Mouse (Mus musculus): Measurements from ENCODE around the gene Fam57b. TPM values are rescaled to one million over a fixed set of nuclear protein-coding genes. Genes with fewer than 3 reads are reported as not detected.

The Fam57b gene
- total RNA-seq, 2 experiments from 2014 or later = 73.8 to 74.7 TPM

DNA sequence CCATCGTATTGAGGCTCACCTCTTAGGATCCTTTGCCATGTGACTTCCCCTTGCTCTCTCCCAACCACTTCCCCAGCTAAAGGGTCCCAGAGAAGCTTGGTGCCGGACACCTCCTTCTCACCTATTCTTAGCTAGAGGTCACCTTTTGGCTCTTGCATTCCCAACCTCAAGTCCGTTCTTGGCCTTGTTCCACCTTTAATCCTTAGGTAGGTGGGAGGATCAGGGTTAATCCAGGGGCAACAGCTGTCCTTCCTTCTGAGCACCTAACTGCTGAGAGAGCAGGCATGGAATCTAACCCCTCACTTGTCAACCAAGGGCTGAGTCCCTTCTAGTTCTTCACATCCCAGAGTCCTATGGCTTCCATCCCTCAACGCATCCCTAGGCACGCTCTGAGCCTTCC lies 28.5 kb downstream of the Fam57b start:
- H3K27ac ChIP-seq = no peak overlapping the region
- H3K4me3 ChIP-seq = no peak overlapping the region
- TF ChIP-seq CTCF (conservative IDR thresholded peaks at IDR 0.05) = no peak
- no peak for DNase-seq (ENCODE audit: low spot score in 2 of 2)

GRCm38 (mm10) chr7:126831539-126831938 lies 34.1 kb downstream of the Fam57b start, which contains the start of gene 4930451I11Rik:
Gene 4930451I11Rik, minus strand, starts transcription at chr7:126831639.
- H3K4me3 ChIP-seq = peak within 1 kb of the TSS; percentile 28

DNA sequence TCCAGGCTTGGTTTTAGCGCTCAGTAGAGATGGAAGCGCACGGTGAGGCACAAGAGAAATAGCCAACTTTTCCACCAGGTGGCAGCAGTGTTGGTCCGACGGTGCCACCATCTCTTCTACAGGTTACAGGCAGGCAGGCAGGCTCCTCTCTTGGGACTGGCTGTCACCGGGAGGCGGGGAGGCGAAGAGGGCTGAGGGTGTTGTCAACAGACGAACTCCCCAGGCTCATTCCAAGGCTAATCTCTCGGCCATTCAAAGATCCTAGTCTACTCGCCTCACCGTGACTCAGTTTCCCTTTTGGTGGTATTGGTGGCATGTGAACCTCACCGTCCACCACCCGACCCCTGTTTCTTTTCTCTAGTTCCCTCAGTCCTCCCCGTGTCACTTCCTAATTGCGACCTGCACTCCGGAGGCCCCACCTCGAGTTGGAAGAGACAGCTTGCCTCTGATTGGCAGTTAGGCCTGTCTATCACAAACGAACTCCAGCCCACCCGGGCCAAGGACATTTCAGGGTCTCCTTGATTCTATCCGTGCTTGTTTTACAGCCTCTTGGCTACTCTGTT lies 34.6 kb downstream of the Fam57b start:
- Histone ChIP-seq H3K4me3 (peak overlapping the region; percentile 28), H3K27ac (no peak overlapping the region)
- DNase-seq (ENCODE audit: low spot score in 2 of 2) = peak; percentile 74 to 85
- TF ChIP-seq CTCF (conservative IDR thresholded peaks at IDR 0.05) = peak; percentile 92

More at GRCm38 (mm10) chr7:126831539-126831938, 34.1 kb downstream of the Fam57b start, which contains the start of gene 4930451I11Rik:
- DNase-seq (ENCODE audit: low spot score in 2 of 2) = no peak
- H3K27ac ChIP-seq = no peak within 1 kb of the TSS
- TF ChIP-seq CTCF (conservative IDR thresholded peaks at IDR 0.05) = no peak

DNA sequence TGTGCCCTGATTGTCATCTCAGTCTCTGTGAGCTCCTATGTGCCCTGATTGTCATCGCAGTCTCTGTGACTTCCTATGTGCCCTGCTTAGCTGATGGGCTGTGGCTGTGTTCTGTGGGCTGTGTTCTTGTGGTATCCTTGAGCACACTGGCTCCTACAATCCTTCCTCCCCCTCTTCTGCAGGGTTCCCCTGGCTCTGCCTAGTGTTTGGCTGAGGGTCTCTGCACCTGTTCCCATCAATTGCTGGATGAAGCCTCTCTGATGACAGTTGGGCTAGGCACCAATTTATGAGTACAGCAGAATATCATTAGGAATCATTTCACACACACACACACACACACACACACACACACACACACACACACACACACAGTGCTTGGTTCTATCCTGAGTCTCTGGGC lies 35.8 kb downstream of the Fam57b start:
- DNase-seq (ENCODE audit: low spot score in 2 of 2) = no peak
- no peak for TF ChIP-seq CTCF (conservative IDR thresholded peaks at IDR 0.05)
- Histone ChIP-seq H3K4me3 (no peak overlapping the region), H3K27ac (no peak overlapping the region)

GRCm38 (mm10) chr7:126843276-126843675 lies 45.8 kb downstream of the Fam57b start:
- no peak for TF ChIP-seq CTCF (conservative IDR thresholded peaks at IDR 0.05)
- Histone ChIP-seq H3K4me3 (no peak overlapping the region), H3K27ac (no peak overlapping the region)
- no peak for DNase-seq (ENCODE audit: low spot score in 2 of 2)

- no peak for TF ChIP-seq CTCF (conservative IDR thresholded peaks at IDR 0.05)
- Histone ChIP-seq H3K4me3 (no peak overlapping the region), H3K27ac (no peak overlapping the region)
- DNase-seq (ENCODE audit: low spot score in 2 of 2) = no peak
Observed at GRCm38 (mm10) chr7:126845516-126845915, 48.0 kb downstream of the Fam57b start.

DNA sequence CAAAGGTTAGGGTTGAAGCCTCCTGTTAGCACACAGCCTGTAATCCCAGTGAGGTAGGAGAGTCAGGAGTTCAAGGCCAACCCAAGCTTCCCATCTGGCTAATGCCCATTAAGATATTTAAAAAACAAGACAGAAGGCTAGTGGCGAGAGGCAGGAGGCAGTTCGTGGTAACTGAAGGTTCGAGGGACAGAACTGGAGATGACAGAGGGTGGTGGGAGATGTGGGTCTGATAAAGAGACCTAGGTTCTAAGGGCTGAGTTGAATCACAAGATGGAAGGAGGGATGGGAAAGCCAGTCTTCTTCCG lies 49.6 kb downstream of the Fam57b start, which contains the start of gene Doc2a:
Gene Doc2a (plus strand): TSS at position 301 of the 305 bp plus-strand sequence.
- DNase-seq (ENCODE audit: low spot score in 2 of 2) = no peak
- H3K4me3 ChIP-seq = peak within 1 kb of the TSS; percentile 63
- TF ChIP-seq CTCF (conservative IDR thresholded peaks at IDR 0.05) = no peak
- H3K27ac ChIP-seq = peak within 1 kb of the TSS; percentile 36; the same call in 1 of the 2 replicates

DNA sequence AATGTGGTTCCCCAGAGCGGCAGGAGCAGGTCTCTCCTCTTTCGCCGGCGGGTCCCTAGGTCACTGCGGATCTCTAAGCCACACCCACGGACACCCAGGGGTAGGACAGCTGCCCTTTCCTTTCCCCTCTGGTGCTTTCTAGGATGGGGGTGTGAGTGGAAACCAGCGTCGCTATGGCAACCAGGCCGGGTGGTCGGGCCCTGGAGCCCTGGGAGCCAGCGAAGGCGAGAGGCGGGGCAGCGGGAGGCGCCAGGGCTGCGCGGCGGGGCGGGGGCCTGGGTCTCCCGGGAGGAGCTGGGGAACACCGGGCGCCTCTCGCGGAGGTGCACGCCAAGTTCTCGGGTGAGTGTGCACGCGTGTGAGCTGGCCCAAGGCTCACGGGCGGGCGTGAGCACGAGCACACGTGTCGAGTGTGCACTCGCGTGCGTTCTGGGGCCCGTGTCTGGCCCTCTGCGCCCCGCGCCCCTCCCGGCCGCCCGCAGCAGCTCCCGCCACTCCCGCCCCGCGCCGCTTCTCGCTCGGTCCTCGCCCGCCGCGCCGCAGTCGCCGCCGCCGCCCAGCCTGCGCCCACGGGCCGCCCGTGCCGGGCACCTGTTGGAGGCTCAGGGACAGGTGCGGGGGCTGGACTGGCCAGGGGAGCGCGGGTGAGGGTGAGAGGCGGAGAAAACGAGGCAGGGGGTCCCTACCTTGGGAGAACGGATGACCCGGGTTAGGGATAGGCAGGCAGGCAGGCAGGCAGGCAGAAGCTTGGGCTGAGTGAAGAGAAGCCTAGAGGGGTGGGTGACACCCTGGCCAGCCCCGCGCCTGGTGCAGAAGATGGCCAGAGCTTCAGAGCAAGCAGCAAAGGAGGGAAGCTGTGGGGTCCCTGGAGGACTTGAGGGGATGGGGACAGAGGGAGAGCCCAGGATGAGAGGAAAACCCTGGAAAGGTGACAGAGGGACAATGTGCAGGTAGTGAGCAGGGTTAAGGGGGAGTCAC lies 50.2 kb downstream of the Fam57b start:
- H3K27ac ChIP-seq = peak overlapping the region; percentile 36; the same call in 1 of the 2 replicates
- TF ChIP-seq CTCF (conservative IDR thresholded peaks at IDR 0.05) = no peak
- H3K4me3 ChIP-seq = peak overlapping the region; percentile 63
- no peak for DNase-seq (ENCODE audit: low spot score in 2 of 2)

GRCm38 (mm10) chr7:126848794-126849193 lies 51.3 kb downstream of the Fam57b start:
- no peak for TF ChIP-seq CTCF (conservative IDR thresholded peaks at IDR 0.05)
- H3K27ac ChIP-seq = peak overlapping the region; percentile 36; the same call in 1 of the 2 replicates
- DNase-seq (ENCODE audit: low spot score in 2 of 2) = no peak
- peak overlapping the region; percentile 63 for H3K4me3 ChIP-seq

GRCm38 (mm10) chr7:126850161-126850560 lies 52.7 kb downstream of the Fam57b start:
- TF ChIP-seq CTCF (conservative IDR thresholded peaks at IDR 0.05) = no peak
- no peak for DNase-seq (ENCODE audit: low spot score in 2 of 2)
- Histone ChIP-seq H3K4me3 (no peak overlapping the region), H3K27ac (no peak overlapping the region)

DNA sequence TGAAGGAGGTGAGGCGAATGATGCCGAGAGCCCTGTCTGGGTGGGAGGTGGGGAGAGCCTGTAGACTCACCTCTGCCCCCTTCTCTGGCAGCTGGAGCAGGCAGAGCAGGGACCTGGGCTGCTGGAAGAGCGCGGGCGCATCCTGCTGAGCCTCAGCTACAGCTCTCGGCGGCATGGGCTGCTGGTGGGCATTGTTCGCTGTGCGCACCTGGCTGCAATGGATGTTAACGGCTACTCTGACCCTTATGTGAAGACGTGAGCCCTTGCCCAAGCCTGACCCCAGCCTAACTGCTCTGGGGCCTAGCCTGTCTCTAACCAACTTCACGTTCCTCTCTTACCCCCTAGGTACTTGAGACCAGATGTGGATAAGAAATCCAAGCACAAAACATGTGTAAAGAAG lies 53.7 kb downstream of the Fam57b start:
- no peak for DNase-seq (ENCODE audit: low spot score in 2 of 2)
- H3K4me3 ChIP-seq = no peak overlapping the region
- H3K27ac ChIP-seq = no peak overlapping the region
- TF ChIP-seq CTCF (conservative IDR thresholded peaks at IDR 0.05) = no peak

DNA sequence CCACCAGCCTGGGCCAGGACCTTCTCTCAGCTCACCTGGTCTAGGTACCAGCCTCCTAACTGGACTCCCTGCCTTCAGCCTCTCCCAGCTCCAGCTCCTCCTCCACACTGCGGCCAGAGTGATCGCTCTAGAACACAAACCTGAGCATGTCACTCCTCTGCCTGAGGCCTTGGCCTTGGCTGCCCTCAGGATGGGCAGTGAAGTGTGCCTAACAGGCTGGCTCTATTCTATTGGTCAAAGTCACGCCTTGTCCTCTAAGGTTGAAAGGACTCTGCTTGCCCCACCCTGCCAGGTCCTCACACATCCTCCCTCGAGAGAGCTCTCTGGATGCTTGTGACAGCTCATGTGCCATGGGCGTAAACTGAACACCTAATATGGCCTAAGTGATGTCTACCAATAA lies 56.0 kb downstream of the Fam57b start:
- Histone ChIP-seq H3K4me3 (no peak overlapping the region), H3K27ac (no peak overlapping the region)
- no peak for DNase-seq (ENCODE audit: low spot score in 2 of 2)
- TF ChIP-seq CTCF (conservative IDR thresholded peaks at IDR 0.05) = no peak

- H3K4me3 ChIP-seq = no peak overlapping the region
- DNase-seq (ENCODE audit: low spot score in 2 of 2) = no peak
- TF ChIP-seq CTCF (conservative IDR thresholded peaks at IDR 0.05) = no peak; the same call in 1 of the 2 replicates
- H3K27ac ChIP-seq = peak overlapping the region; percentile 51; the same call in 1 of the 2 replicates
Observed at GRCm38 (mm10) chr7:126855641-126856040, 58.2 kb downstream of the Fam57b start.
